Comparison of ENCODE assay signal across 8 mouse cellular contexts in genomic region chr10:128460270-128460630, GRCm38 (mm10). TPM values are rescaled to one million over a fixed set of nuclear protein-coding genes. Genes with fewer than 3 reads are reported as not detected.
DNase-seq lines count a peak whose midpoint lies in the region; ATAC-seq and TF ChIP-seq lines count a peak whose summit lies in the region.

No protein-coding gene starts in this region.

- peak overlapping the region; percentile 95 for H3K9ac ChIP-seq in heart, embryonic 12.5 days
- H3K9ac ChIP-seq in midbrain, embryonic 11.5 days (ENCODE audit: low read length): peak overlapping the region; percentile 98

- peak overlapping the region; percentile 21; the same call in 1 of the 2 replicates for H3K27ac ChIP-seq in heart, embryonic 12.5 days (ENCODE audit: poor library complexity, severe bottlenecking)
- peak overlapping the region; percentile 98 for H3K27ac ChIP-seq in hindbrain, embryonic 10.5 days
- H3K27ac ChIP-seq in midbrain, embryonic 11.5 days (ENCODE audit: low read depth, low read length): no peak overlapping the region; the same call in 1 of the 2 replicates

- H3K4me2 ChIP-seq in heart, embryonic 12.5 days: peak overlapping the region; percentile 75
- peak overlapping the region; percentile 54 for H3K4me2 ChIP-seq in midbrain, embryonic 11.5 days

- H3K36me3 ChIP-seq in heart, embryonic 12.5 days: peaks cover 32% of the 10 kb centered on the region
- H3K36me3 ChIP-seq in G1E (replicated peaks): peaks cover 48% of the 10 kb centered on the region
- H3K36me3 ChIP-seq in hindbrain, embryonic 10.5 days: peaks cover 44% of the 10 kb centered on the region
- peaks cover 14% of the 10 kb centered on the region for H3K36me3 ChIP-seq in midbrain, embryonic 11.5 days (ENCODE audit: control insufficient read depth, insufficient read depth, low read length)

- no peak for DNase-seq in heart, postnatal 10 days
- peak; percentile 6 for DNase-seq in G1E (ENCODE audit: low spot score)
- DNase-seq in hindbrain, embryonic 10.5 days (ENCODE audit: low spot score): peak; percentile 53
- DNase-seq in midbrain, embryonic 11.5 days (ENCODE audit: low spot score, missing footprints): peak; percentile 88
- no peak for DNase-seq in urinary bladder, adult 18-20 months (ENCODE audit: low spot score in 2 of 2)
- DNase-seq in gastrocnemius, adult 8-10 months (ENCODE audit: low spot score in 2 of 2): no peak
- no peak for DNase-seq in cerebellum, postnatal 36 days

- no peaks in the 10 kb centered on the region for H3K9me3 ChIP-seq in heart, embryonic 12.5 days (replicated peaks)
- no peaks in the 10 kb centered on the region for H3K9me3 ChIP-seq in G1E (replicated peaks)
- no peaks in the 10 kb centered on the region for H3K9me3 ChIP-seq in hindbrain, embryonic 10.5 days
- H3K9me3 ChIP-seq in midbrain, embryonic 11.5 days (ENCODE audit: control insufficient read depth, low read length): no peaks in the 10 kb centered on the region

- no peak for TF ChIP-seq CTCF in G1E (IDR thresholded peaks at IDR 0.05; ENCODE audit: low read depth, low read length)

- no peaks in the 10 kb centered on the region for H3K27me3 ChIP-seq in heart, embryonic 12.5 days (replicated peaks)
- no peaks in the 10 kb centered on the region for H3K27me3 ChIP-seq in G1E (ENCODE audit: insufficient read depth, low read length)
- peaks cover 35% of the 10 kb centered on the region for H3K27me3 ChIP-seq in hindbrain, embryonic 10.5 days (ENCODE audit: insufficient read depth, poor library complexity, severe bottlenecking)
- no peaks in the 10 kb centered on the region for H3K27me3 ChIP-seq in midbrain, embryonic 11.5 days (ENCODE audit: control insufficient read depth, insufficient read depth, low read length)

- peak overlapping the region; percentile 96 for H3K4me3 ChIP-seq in heart, embryonic 12.5 days
- H3K4me3 ChIP-seq in G1E (ENCODE audit: low read depth, low read length): peak overlapping the region; percentile 87; the same call in 1 of the 2 replicates
- H3K4me3 ChIP-seq in hindbrain, embryonic 10.5 days: peak overlapping the region; percentile 95
- H3K4me3 ChIP-seq in midbrain, embryonic 11.5 days (ENCODE audit: low read depth, low read length): peak overlapping the region; percentile 97

- H3K4me1 ChIP-seq in heart, embryonic 12.5 days (replicated peaks): peaks cover 13% of the 10 kb centered on the region
- peaks cover 41% of the 10 kb centered on the region for H3K4me1 ChIP-seq in G1E (ENCODE audit: insufficient read depth, low read depth, low read length)
- H3K4me1 ChIP-seq in hindbrain, embryonic 10.5 days (replicated peaks): peaks cover 15% of the 10 kb centered on the region
- peaks cover 7% of the 10 kb centered on the region for H3K4me1 ChIP-seq in midbrain, embryonic 11.5 days (ENCODE audit: control insufficient read depth, insufficient read depth, low read length)

- 10% methylated on average over 5 of the region's 5 CpGs for WGBS in heart, embryonic 12.5 days
- under 1% methylated on average over 5 of the region's 5 CpGs for WGBS in hindbrain, embryonic 10.5 days
- 4% methylated on average over 5 of the region's 5 CpGs for WGBS in midbrain, embryonic 11.5 days

- no peak for ATAC-seq in heart, embryonic 12.5 days (ENCODE audit: insufficient number of reproducible peaks, low FRiP score)
- no peak for ATAC-seq in G1E (ENCODE audit: extremely low read depth, insufficient number of reproducible peaks, low FRiP score, poor library complexity, severe bottlenecking)
- no peak for ATAC-seq in midbrain, embryonic 11.5 days (ENCODE audit: low FRiP score)

- intact Hi-C loops in heart, postnatal 10 days (cut with DNase I): loop anchor here (2.0 kb wide), 1 partner anchor 67 kb away; no protein-coding TSS in a partner anchor

RNA-seq across cellular contexts. Expression of gene Smarcc2, which starts 1.2 kb away (rescaled TPM):
- 83.3 and 86.9 TPM in 2 replicates for polyA plus RNA-seq in heart, embryonic 12.5 days (2016; fragmentation: Nextera tagmentation; extraction: Ambion mirVana)
- total RNA-seq in heart, postnatal 10 days (2021): 10 to 100 TPM; 83.6 to 95.9 TPM
- total RNA-seq in G1E (2014; fragmentation: Nextera tagmentation) (100 and 109 TPM in 2 replicates), G1E (2017) (36.3 and 47.4 TPM in 2 replicates)
- 153 and 174 TPM in 2 replicates for polyA plus RNA-seq in G1E (2012)
- polyA plus RNA-seq in hindbrain, embryonic 10.5 days (2016; fragmentation: Nextera tagmentation; extraction: Ambion mirVana): 72.2 and 106 TPM in 2 replicates
- polyA plus RNA-seq in midbrain, embryonic 11.5 days (2014; fragmentation: Nextera tagmentation; extraction: Ambion mirVana): 124 and 138 TPM in 2 replicates
- total RNA-seq in gastrocnemius, adult 8-10 months (2022): 10 to 100 TPM; 45.6 to 53.3 (median 49.5) TPM

RNA-seq across cellular contexts. Expression of gene Myl6, which starts 33.7 kb away (rescaled TPM):
- 1,237 and 1,275 TPM in 2 replicates for polyA plus RNA-seq in heart, embryonic 12.5 days (2016; fragmentation: Nextera tagmentation; extraction: Ambion mirVana)
- total RNA-seq in heart, postnatal 10 days (2021): 100 to 1,000 TPM; 500 to 506 TPM
- 207 and 266 TPM in 2 replicates for total RNA-seq in G1E (2014; fragmentation: Nextera tagmentation)
- 1,414 and 1,457 TPM in 2 replicates for total RNA-seq in G1E (2017)
- polyA plus RNA-seq in G1E (2012): 273 and 359 TPM in 2 replicates
- 866 and 958 TPM in 2 replicates for polyA plus RNA-seq in hindbrain, embryonic 10.5 days (2016; fragmentation: Nextera tagmentation; extraction: Ambion mirVana)
- polyA plus RNA-seq in midbrain, embryonic 11.5 days (2014; fragmentation: Nextera tagmentation; extraction: Ambion mirVana): 683 and 746 TPM in 2 replicates
- 100 to 1,000 TPM; 125 to 188 (median 158) TPM for total RNA-seq in gastrocnemius, adult 8-10 months (2022)

RNA-seq across cellular contexts. Expression of gene Myl6b, which starts 38.2 kb away (rescaled TPM):
- polyA plus RNA-seq in heart, embryonic 12.5 days (2016; fragmentation: Nextera tagmentation; extraction: Ambion mirVana): 3.0 and 4.0 TPM in 2 replicates
- 1 to 10 TPM; 4.1 to 4.5 TPM for total RNA-seq in heart, postnatal 10 days (2021)
- total RNA-seq in G1E (2014; fragmentation: Nextera tagmentation) (11.4 and 13.1 TPM in 2 replicates), G1E (2017) (1.7 and 2.0 TPM in 2 replicates)
- polyA plus RNA-seq in G1E (2012): 14.7 and 17.4 TPM in 2 replicates
- polyA plus RNA-seq in hindbrain, embryonic 10.5 days (2016; fragmentation: Nextera tagmentation; extraction: Ambion mirVana): 2.8 TPM in 2 replicates
- 3.4 and 3.7 TPM in 2 replicates for polyA plus RNA-seq in midbrain, embryonic 11.5 days (2014; fragmentation: Nextera tagmentation; extraction: Ambion mirVana)
- total RNA-seq in gastrocnemius, adult 8-10 months (2022): 10 to 100 TPM in 2 of 4 experiments, 1 to 10 TPM in 2; 8.7 to 11.7 (median 10.0) TPM

RNA-seq across cellular contexts. Expression of gene Rnf41, which starts 48.8 kb away (rescaled TPM):
- polyA plus RNA-seq in heart, embryonic 12.5 days (2016; fragmentation: Nextera tagmentation; extraction: Ambion mirVana): 27.7 and 29.9 TPM in 2 replicates
- total RNA-seq in heart, postnatal 10 days (2021): 10 to 100 TPM; 24.0 to 24.8 TPM
- total RNA-seq in G1E (2014; fragmentation: Nextera tagmentation) (21.7 and 26.8 TPM in 2 replicates), G1E (2017) (16.6 and 17.8 TPM in 2 replicates)
- polyA plus RNA-seq in G1E (2012): 11.7 and 14.6 TPM in 2 replicates
- polyA plus RNA-seq in hindbrain, embryonic 10.5 days (2016; fragmentation: Nextera tagmentation; extraction: Ambion mirVana): 46.7 and 48.0 TPM in 2 replicates
- polyA plus RNA-seq in midbrain, embryonic 11.5 days (2014; fragmentation: Nextera tagmentation; extraction: Ambion mirVana): 43.1 and 43.8 TPM in 2 replicates
- total RNA-seq in gastrocnemius, adult 8-10 months (2022): 10 to 100 TPM; 13.6 to 14.7 (median 14.1) TPM

RNA-seq across cellular contexts. Expression of gene Nabp2, which starts 49.0 kb away (rescaled TPM):
- 57.3 and 57.9 TPM in 2 replicates for polyA plus RNA-seq in heart, embryonic 12.5 days (2016; fragmentation: Nextera tagmentation; extraction: Ambion mirVana)
- total RNA-seq in heart, postnatal 10 days (2021): 10 to 100 TPM; 42.5 to 44.7 TPM
- 121 and 148 TPM in 2 replicates for total RNA-seq in G1E (2014; fragmentation: Nextera tagmentation)
- 34.2 and 37.3 TPM in 2 replicates for total RNA-seq in G1E (2017)
- 152 and 197 TPM in 2 replicates for polyA plus RNA-seq in G1E (2012)
- 144 and 147 TPM in 2 replicates for polyA plus RNA-seq in hindbrain, embryonic 10.5 days (2016; fragmentation: Nextera tagmentation; extraction: Ambion mirVana)
- polyA plus RNA-seq in midbrain, embryonic 11.5 days (2014; fragmentation: Nextera tagmentation; extraction: Ambion mirVana): 131 and 154 TPM in 2 replicates
- total RNA-seq in gastrocnemius, adult 8-10 months (2022): 10 to 100 TPM; 59.0 to 70.3 (median 63.5) TPM

Comparison
In these comparisons a context has a peak if more than half of its experiments do, and no peak if none do; other contexts are left out.
1. DNase-seq: peak in G1E (single experiment), hindbrain, embryonic 10.5 days (single experiment) and midbrain, embryonic 11.5 days (single experiment); none in heart, postnatal 10 days (0 of 2), urinary bladder, adult 18-20 months (0 of 2), gastrocnemius, adult 8-10 months (0 of 2) and cerebellum, postnatal 36 days (0 of 2).
2. Peak in every context shown above with its lines, with median percentiles within 50 percentile points of each other: H3K4me3 ChIP-seq.